Mouse (Mus musculus): Measurements from ENCODE around the gene Tcf12. TPM values are rescaled to one million over a fixed set of nuclear protein-coding genes. Genes with fewer than 3 reads are reported as not detected.

Tcf12 gene
- total and polyA plus RNA-seq, 3 experiments = 34.7 to 329 (median 80.7) TPM

DNA sequence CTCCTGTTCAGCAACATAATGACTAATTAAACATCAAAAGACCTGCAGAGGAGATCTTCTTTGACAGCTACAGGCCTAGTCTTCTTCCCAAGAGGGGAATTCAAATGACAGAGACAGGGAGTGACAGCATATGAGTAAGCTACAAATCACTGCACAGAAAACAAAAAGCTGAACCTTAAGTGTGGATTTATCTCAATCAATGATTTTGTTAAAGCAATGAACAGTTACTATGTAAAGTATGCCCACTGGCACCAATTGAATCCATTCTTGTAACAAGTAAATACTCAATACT is 195.1 kb downstream of the Tcf12 start:
- ATAC-seq (ENCODE audit: extremely low read depth, insufficient number of reproducible peaks, low FRiP score, poor library complexity, severe bottlenecking) = no peak
- no peak for TF ChIP-seq TAL1 (conservative IDR thresholded peaks at IDR 0.05; ENCODE audit: low read depth, low read length)
- no peak for TF ChIP-seq POLR2AphosphoS5 (IDR thresholded peaks at IDR 0.05; ENCODE audit: insufficient replicate concordance, low read depth, low read length)
- TF ChIP-seq GATA2 (IDR thresholded peaks at IDR 0.05; ENCODE audit: borderline replicate concordance, low read depth, low read length) = no peak
- TF ChIP-seq CTCF (IDR thresholded peaks at IDR 0.05; ENCODE audit: low read depth, low read length) = no peak
- TF ChIP-seq GATA1 (IDR thresholded peaks at IDR 0.05; ENCODE audit: borderline replicate concordance, low read length) = no peak
- no peak for DNase-seq (ENCODE audit: low spot score)

GRCm38 (mm10) chr9:71915871-71916661 is 195.6 kb downstream of the Tcf12 start:
- Histone ChIP-seq H3K4me3 (ENCODE audit: low read depth, low read length) (no peak overlapping the region), H3K4me1 (ENCODE audit: insufficient read depth, low read depth, low read length) (peaks cover 4% of the 10 kb centered on the region; the same call in 1 of the 2 replicates), H3K36me3 (replicated peaks) (peaks cover 48% of the 10 kb centered on the region), H3K9me3 (replicated peaks) (no peaks in the 10 kb centered on the region), H3K27me3 (ENCODE audit: insufficient read depth, low read length) (no peaks in the 10 kb centered on the region)
- ATAC-seq (ENCODE audit: extremely low read depth, insufficient number of reproducible peaks, low FRiP score, poor library complexity, severe bottlenecking) (no peak), DNase-seq (ENCODE audit: low spot score) (no peak)
- TF ChIP-seq TAL1 (conservative IDR thresholded peaks at IDR 0.05; ENCODE audit: low read depth, low read length) (no peak), GATA1 (IDR thresholded peaks at IDR 0.05; ENCODE audit: borderline replicate concordance, low read length) (no peak), GATA2 (IDR thresholded peaks at IDR 0.05; ENCODE audit: borderline replicate concordance, low read depth, low read length) (no peak), CTCF (IDR thresholded peaks at IDR 0.05; ENCODE audit: low read depth, low read length) (no peak), POLR2AphosphoS5 (IDR thresholded peaks at IDR 0.05; ENCODE audit: insufficient replicate concordance, low read depth, low read length) (no peak)

More for the DNA sequence above, 195.1 kb downstream of the Tcf12 start:
- Histone ChIP-seq H3K9me3 (replicated peaks) (no peaks in the 10 kb centered on the region), H3K4me1 (ENCODE audit: insufficient read depth, low read depth, low read length) (peaks cover 4% of the 10 kb centered on the region; the same call in 1 of the 2 replicates), H3K27me3 (ENCODE audit: insufficient read depth, low read length) (no peaks in the 10 kb centered on the region), H3K4me3 (ENCODE audit: low read depth, low read length) (no peak overlapping the region), H3K36me3 (replicated peaks) (peaks cover 47% of the 10 kb centered on the region)

GRCm38 (mm10) chr9:71906522-71906921 is 205.1 kb downstream of the Tcf12 start:
- DNase-seq (ENCODE audit: low spot score) (no peak), ATAC-seq (ENCODE audit: extremely low read depth, insufficient number of reproducible peaks, low FRiP score, poor library complexity, severe bottlenecking) (peak; percentile 68)
- peaks cover 3% of the 10 kb centered on the region for H3K9me3 ChIP-seq (replicated peaks)
- H3K4me3 ChIP-seq (ENCODE audit: low read depth, low read length) = no peak overlapping the region
- peaks cover 34% of the 10 kb centered on the region for H3K36me3 ChIP-seq (replicated peaks)
- H3K27me3 ChIP-seq (ENCODE audit: insufficient read depth, low read length) = no peaks in the 10 kb centered on the region
- H3K4me1 ChIP-seq (ENCODE audit: insufficient read depth, low read depth, low read length) = peaks cover 22% of the 10 kb centered on the region
- 0 out of 2 replicates have a peak, but pooled peaks have one; percentile 17 for TF ChIP-seq TAL1 (conservative IDR thresholded peaks at IDR 0.05; ENCODE audit: low read depth, low read length)
- no peak for TF ChIP-seq GATA2 (IDR thresholded peaks at IDR 0.05; ENCODE audit: borderline replicate concordance, low read depth, low read length)

GRCm38 (mm10) chr9:71898852-71899251 is 212.8 kb downstream of the Tcf12 start:
- H3K9me3 ChIP-seq (replicated peaks) = no peaks in the 10 kb centered on the region
- ATAC-seq (ENCODE audit: extremely low read depth, insufficient number of reproducible peaks, low FRiP score, poor library complexity, severe bottlenecking) = no peak
- TF ChIP-seq GATA1 (IDR thresholded peaks at IDR 0.05; ENCODE audit: borderline replicate concordance, low read length) = no peak
- no peak for TF ChIP-seq CTCF (IDR thresholded peaks at IDR 0.05; ENCODE audit: low read depth, low read length)
- TF ChIP-seq GATA2 (IDR thresholded peaks at IDR 0.05; ENCODE audit: borderline replicate concordance, low read depth, low read length) = no peak
- TF ChIP-seq POLR2AphosphoS5 (IDR thresholded peaks at IDR 0.05; ENCODE audit: insufficient replicate concordance, low read depth, low read length) = no peak
- TF ChIP-seq TAL1 (conservative IDR thresholded peaks at IDR 0.05; ENCODE audit: low read depth, low read length) = no peak
- H3K4me3 ChIP-seq (ENCODE audit: low read depth, low read length) = no peak overlapping the region
- 0 out of 2 replicates have a peak, but pooled peaks cover 2% of the 10 kb centered on the region for H3K4me1 ChIP-seq (ENCODE audit: insufficient read depth, low read depth, low read length)
- H3K36me3 ChIP-seq (replicated peaks) = peaks cover 26% of the 10 kb centered on the region
- no peaks in the 10 kb centered on the region for H3K27me3 ChIP-seq (ENCODE audit: insufficient read depth, low read length)
- DNase-seq (ENCODE audit: low spot score) = no peak

- TF ChIP-seq GATA2 (IDR thresholded peaks at IDR 0.05; ENCODE audit: borderline replicate concordance, low read depth, low read length) = no peak
- TF ChIP-seq CTCF (IDR thresholded peaks at IDR 0.05; ENCODE audit: low read depth, low read length) = no peak
- TF ChIP-seq POLR2AphosphoS5 (IDR thresholded peaks at IDR 0.05; ENCODE audit: insufficient replicate concordance, low read depth, low read length) = no peak
- no peak for TF ChIP-seq GATA1 (IDR thresholded peaks at IDR 0.05; ENCODE audit: borderline replicate concordance, low read length)
- ATAC-seq (ENCODE audit: extremely low read depth, insufficient number of reproducible peaks, low FRiP score, poor library complexity, severe bottlenecking) (no peak), DNase-seq (ENCODE audit: low spot score) (no peak)
- peaks cover 4% of the 10 kb centered on the region; the same call in 1 of the 2 replicates for H3K4me1 ChIP-seq (ENCODE audit: insufficient read depth, low read depth, low read length)
- H3K27me3 ChIP-seq (ENCODE audit: insufficient read depth, low read length) = no peaks in the 10 kb centered on the region
- no peak overlapping the region for H3K4me3 ChIP-seq (ENCODE audit: low read depth, low read length)
- no peaks in the 10 kb centered on the region for H3K9me3 ChIP-seq (replicated peaks)
- peaks cover 24% of the 10 kb centered on the region for H3K36me3 ChIP-seq (replicated peaks)
Observed at GRCm38 (mm10) chr9:71897399-71897798, 214.3 kb downstream of the Tcf12 start.

- Histone ChIP-seq H3K4me1 (ENCODE audit: insufficient read depth, low read depth, low read length) (peaks cover 4% of the 10 kb centered on the region; the same call in 1 of the 2 replicates), H3K27me3 (ENCODE audit: insufficient read depth, low read length) (no peaks in the 10 kb centered on the region), H3K4me3 (ENCODE audit: low read depth, low read length) (no peak overlapping the region), H3K36me3 (replicated peaks) (peaks cover 24% of the 10 kb centered on the region), H3K9me3 (replicated peaks) (no peaks in the 10 kb centered on the region)
- TF ChIP-seq GATA1 (IDR thresholded peaks at IDR 0.05; ENCODE audit: borderline replicate concordance, low read length) (no peak), TAL1 (conservative IDR thresholded peaks at IDR 0.05; ENCODE audit: low read depth, low read length) (no peak), GATA2 (IDR thresholded peaks at IDR 0.05; ENCODE audit: borderline replicate concordance, low read depth, low read length) (no peak), POLR2AphosphoS5 (IDR thresholded peaks at IDR 0.05; ENCODE audit: insufficient replicate concordance, low read depth, low read length) (no peak), CTCF (IDR thresholded peaks at IDR 0.05; ENCODE audit: low read depth, low read length) (no peak)
- no peak for ATAC-seq (ENCODE audit: extremely low read depth, insufficient number of reproducible peaks, low FRiP score, poor library complexity, severe bottlenecking)
- no peak for DNase-seq (ENCODE audit: low spot score)
Observed at GRCm38 (mm10) chr9:71895931-71896724, 215.5 kb downstream of the Tcf12 start.
